Mouse (Mus musculus): Measurements from ENCODE around the gene Trim39. TPM values are rescaled to one million over a fixed set of nuclear protein-coding genes. Genes with fewer than 3 reads are reported as not detected.
"Not testable (repeated sequence)": the region's sequence is repeated elsewhere in the genome, so short reads cannot be mapped to it uniquely, and the experiment has no call there.

The Trim39 gene
- total RNA-seq, 2 experiments from 2014 or later, result 9.6 to 18.2 TPM

- ATAC-seq (ENCODE audit: poor library complexity, severe bottlenecking), result peak; percentile 87
Observed at GRCm38 (mm10) chr17:36252250-36252876, 19.7 kb downstream of the Trim39 start.

- no peak for ATAC-seq (ENCODE audit: poor library complexity, severe bottlenecking)
Observed at GRCm38 (mm10) chr17:36248886-36249285, 23.2 kb downstream of the Trim39 start.

- ATAC-seq (ENCODE audit: poor library complexity, severe bottlenecking), result no peak
Observed at GRCm38 (mm10) chr17:36245741-36246140, 26.3 kb downstream of the Trim39 start.

GRCm38 (mm10) chr17:36244031-36244430 lies 28.0 kb downstream of the Trim39 start:
- ATAC-seq (ENCODE audit: poor library complexity, severe bottlenecking), result no peak

- ATAC-seq (ENCODE audit: poor library complexity, severe bottlenecking), result no peak
Observed at GRCm38 (mm10) chr17:36240637-36241213, 31.3 kb downstream of the Trim39 start.

- ATAC-seq (ENCODE audit: poor library complexity, severe bottlenecking), result peak; percentile 49; the same call in 1 of the 2 replicates
Observed at GRCm38 (mm10) chr17:36237321-36237921, 34.6 kb downstream of the Trim39 start.

- ATAC-seq (ENCODE audit: poor library complexity, severe bottlenecking), result not testable (repeated sequence)
Observed at GRCm38 (mm10) chr17:36235300-36235699, 36.7 kb downstream of the Trim39 start.

GRCm38 (mm10) chr17:36233572-36233971 lies 38.5 kb downstream of the Trim39 start:
- no peak for ATAC-seq (ENCODE audit: poor library complexity, severe bottlenecking)

GRCm38 (mm10) chr17:36231318-36231717 lies 40.7 kb downstream of the Trim39 start:
- no peak for ATAC-seq (ENCODE audit: poor library complexity, severe bottlenecking)

- ATAC-seq (ENCODE audit: poor library complexity, severe bottlenecking), result no peak
Observed at GRCm38 (mm10) chr17:36229046-36229445, 43.0 kb downstream of the Trim39 start.

GRCm38 (mm10) chr17:36226921-36227320 lies 45.1 kb downstream of the Trim39 start:
- ATAC-seq (ENCODE audit: poor library complexity, severe bottlenecking), result peak; percentile 19; the same call in 1 of the 2 replicates

GRCm38 (mm10) chr17:36225231-36225824 lies 46.7 kb downstream of the Trim39 start:
- no peak for ATAC-seq (ENCODE audit: poor library complexity, severe bottlenecking)

- no peak for ATAC-seq (ENCODE audit: poor library complexity, severe bottlenecking)
Observed at GRCm38 (mm10) chr17:36224451-36224850, 47.6 kb downstream of the Trim39 start.

- ATAC-seq (ENCODE audit: poor library complexity, severe bottlenecking), result peak; percentile 56
Observed at GRCm38 (mm10) chr17:36218594-36219155, 53.4 kb downstream of the Trim39 start.

GRCm38 (mm10) chr17:36215586-36215985 lies 56.5 kb downstream of the Trim39 start:
- ATAC-seq (ENCODE audit: poor library complexity, severe bottlenecking), result no peak

Other genes with a start within 250 kb of the Trim39 start
- gene H2-T23, start 239.4 kb downstream of the Trim39 start, total RNA-seq (2015), result 211 and 216 TPM in 2 replicates
- 185 and 224 TPM in 2 replicates for gene H2-T23, start 239.4 kb downstream of the Trim39 start, total RNA-seq (2017)
- 43.2 and 44.4 TPM in 2 replicates for gene H2-T22, start 229.5 kb downstream of the Trim39 start, total RNA-seq (2015)
- 51.9 and 56.1 TPM in 2 replicates for gene H2-T22, start 229.5 kb downstream of the Trim39 start, total RNA-seq (2017)
- gene Gm6034, start 229.3 kb downstream of the Trim39 start, total RNA-seq (2015), result not detected in 2 replicates
- not detected in 2 replicates for gene Gm6034, start 229.3 kb downstream of the Trim39 start, total RNA-seq (2017)
- gene Gm11127, start 213.9 kb downstream of the Trim39 start, total RNA-seq (2015), result not detected in 2 replicates
- not detected in 2 replicates for gene Gm11127, start 213.9 kb downstream of the Trim39 start, total RNA-seq (2017)
- 0.62 TPM in 1 of 2 replicates, not detected in the other for gene Gm19684, start 150.6 kb downstream of the Trim39 start, total RNA-seq (2015)
- 0.12 and 0.15 TPM in 2 replicates for gene Gm19684, start 150.6 kb downstream of the Trim39 start, total RNA-seq (2017)
- not detected in 2 replicates for gene Gm7030, start 142.8 kb downstream of the Trim39 start, total RNA-seq (2015)
- not detected in 2 replicates for gene Gm7030, start 142.8 kb downstream of the Trim39 start, total RNA-seq (2017)
- not detected in 2 replicates for gene Gm8909, start 103.7 kb downstream of the Trim39 start, total RNA-seq (2015)
- gene Gm8909, start 103.7 kb downstream of the Trim39 start, total RNA-seq (2017), result not detected in 2 replicates
- not detected in 2 replicates for gene H2-T3, start 82.0 kb downstream of the Trim39 start, total RNA-seq (2015)
- not detected in 2 replicates for gene H2-T3, start 82.0 kb downstream of the Trim39 start, total RNA-seq (2017)
- 77.4 and 79.9 TPM in 2 replicates for gene Rpp21, start 14.2 kb downstream of the Trim39 start, total RNA-seq (2015)
- 54.1 and 74.4 TPM in 2 replicates for gene Rpp21, start 14.2 kb downstream of the Trim39 start, total RNA-seq (2017)
- not detected in 2 replicates for gene H2-M10.2, start 14.2 kb upstream of the Trim39 start, total RNA-seq (2015)
- not detected in 2 replicates for gene H2-M10.2, start 14.2 kb upstream of the Trim39 start, total RNA-seq (2017)
- gene H2-M10.1, start 53.9 kb upstream of the Trim39 start, total RNA-seq (2015), result not detected in 2 replicates
- gene H2-M10.1, start 53.9 kb upstream of the Trim39 start, total RNA-seq (2017), result not detected in 2 replicates
- not detected in 2 replicates for gene H2-M10.3, start 96.2 kb upstream of the Trim39 start, total RNA-seq (2015)
- gene H2-M10.3, start 96.2 kb upstream of the Trim39 start, total RNA-seq (2017), result not detected in 2 replicates
- not detected in 2 replicates for gene H2-M10.4, start 190.1 kb upstream of the Trim39 start, total RNA-seq (2015)
- not detected in 2 replicates for gene H2-M10.4, start 190.1 kb upstream of the Trim39 start, total RNA-seq (2017)